Mouse (Mus musculus) forebrain, embryonic 14.5 days (tissue): ENCODE measurements around the gene Ift80. TPM values are rescaled to one million over a fixed set of nuclear protein-coding genes. Genes with fewer than 3 reads are reported as not detected.
"Not testable (repeated sequence)": the region's sequence is repeated elsewhere in the genome, so short reads cannot be mapped to it uniquely, and the experiment has no call there.

Source experiments
- ATAC-seq: fragments of 200-750 bp; cut with Nextera tagmentation; 2 replicates; pipeline ENCODE4 v1.8.0; 2017; ENCODE audit warnings: mild to moderate bottlenecking, moderate library complexity
- DNase-seq: peaks from one replicate; pipeline ENCODE4 v3.0.0-alpha.2; 2015; ENCODE audit warnings: low spot score
- H3K27ac ChIP-seq: fragments of 300-500 bp; sonication (generic); 2 replicates; pipeline ENCODE4 v1.5.1; 2014; ENCODE audit warnings: low read depth, mild to moderate bottlenecking, control low read depth, low read length, moderate library complexity
- H3K27me3 ChIP-seq: fragments of 300-500 bp; sonication (generic); replicated peaks from 2 replicates; pipeline ENCODE4 v1.6.1; 2014; ENCODE audit warnings: low read length, control low read depth, mixed read lengths; ENCODE audit not compliant: control insufficient read depth, insufficient read depth
- H3K36me3 ChIP-seq: fragments of 300-500 bp; sonication (generic); 2 replicates; pipeline ENCODE4 v1.6.1; 2014; ENCODE audit warnings: low read length, control low read depth; ENCODE audit not compliant: control insufficient read depth, insufficient read depth
- H3K4me1 ChIP-seq: fragments of 300-500 bp; sonication (generic); 2 replicates; pipeline ENCODE4 v1.6.1; 2014; ENCODE audit warnings: antibody characterized with exemption, low read length, control low read depth; ENCODE audit not compliant: control insufficient read depth, insufficient read depth
- H3K4me2 ChIP-seq: fragments of 300-500 bp; sonication (generic); 2 replicates; pipeline ENCODE4 v1.6.1; 2014; ENCODE audit warnings: mild to moderate bottlenecking, control low read depth, low read length
- H3K4me3 ChIP-seq: fragments of 300-500 bp; sonication (generic); 2 replicates; pipeline ENCODE4 v1.5.1; 2014; ENCODE audit warnings: low read depth, low read length, control low read depth
- H3K9ac ChIP-seq: fragments of 300-500 bp; sonication (generic); 2 replicates; pipeline ENCODE4 v1.6.1; 2014; ENCODE audit warnings: mild to moderate bottlenecking, low read length, control low read depth, moderate library complexity
- H3K9me3 ChIP-seq: fragments of 300-500 bp; sonication (generic); replicated peaks from 2 replicates; pipeline ENCODE4 v1.6.1; 2016; ENCODE audit warnings: low read length, control low read depth, mixed read lengths; ENCODE audit not compliant: control insufficient read depth
- WGBS: fragments of 180-500 bp; shearing (Covaris S2); extraction: QIAGEN DNeasy Blood & Tissue Kit; methylation state at CpG from one replicate; pipeline ENCODE4 v1.1.7; 2014; 5-methylcytosine and 5-hydroxymethylcytosine counted together
- polyA plus RNA-seq: library from polyadenylated mRNA; unstranded; fragments of >200 nt; fragmentation: Nextera tagmentation; extraction: Ambion mirVana; gene quantifications from 2 replicates; pipeline ENCODE4 v1.2.1, GENCODE M21; 2014

Gene Ift80
- polyA plus RNA-seq, 1 experiment from 2014 or later, result 12.5 TPM

DNA sequence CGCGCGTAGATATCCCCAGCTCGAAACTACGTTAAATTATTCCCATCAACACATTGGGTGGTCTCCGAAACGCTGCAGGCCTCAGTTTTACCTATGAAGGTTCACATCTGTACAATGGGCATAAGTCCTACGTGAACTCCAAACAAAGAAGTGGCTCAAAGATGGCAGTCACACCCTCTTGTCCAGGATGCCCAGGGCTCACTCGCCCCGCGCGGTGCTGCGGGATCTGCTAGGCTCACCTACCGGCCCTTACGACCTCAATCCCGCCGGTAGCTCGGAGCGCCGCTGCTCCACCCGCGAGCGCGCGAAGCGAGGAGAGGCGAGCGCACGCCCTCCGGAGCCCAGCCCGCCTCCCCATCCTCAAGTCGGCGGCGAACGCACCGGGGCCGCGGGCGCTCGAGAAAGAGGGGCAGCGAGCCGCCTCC lies 39.8 kb upstream of the Ift80 start:
- no peaks in the 10 kb centered on the region for H3K9me3 ChIP-seq
- H3K9ac ChIP-seq, result peak overlapping the region; percentile 95
- H3K27ac ChIP-seq, result peak overlapping the region; percentile 91
- DNase-seq, result peak; percentile 71
- ATAC-seq, result peak; percentile 75
- H3K4me1 ChIP-seq, result peaks cover 13% of the 10 kb centered on the region
- H3K4me3 ChIP-seq, result peak overlapping the region; percentile 88
- peaks cover 14% of the 10 kb centered on the region for H3K36me3 ChIP-seq
- WGBS, result under 1% methylated on average over 37 of the region's 42 CpGs
- H3K4me2 ChIP-seq, result peak overlapping the region; percentile 56
- H3K27me3 ChIP-seq, result no peaks in the 10 kb centered on the region

DNA sequence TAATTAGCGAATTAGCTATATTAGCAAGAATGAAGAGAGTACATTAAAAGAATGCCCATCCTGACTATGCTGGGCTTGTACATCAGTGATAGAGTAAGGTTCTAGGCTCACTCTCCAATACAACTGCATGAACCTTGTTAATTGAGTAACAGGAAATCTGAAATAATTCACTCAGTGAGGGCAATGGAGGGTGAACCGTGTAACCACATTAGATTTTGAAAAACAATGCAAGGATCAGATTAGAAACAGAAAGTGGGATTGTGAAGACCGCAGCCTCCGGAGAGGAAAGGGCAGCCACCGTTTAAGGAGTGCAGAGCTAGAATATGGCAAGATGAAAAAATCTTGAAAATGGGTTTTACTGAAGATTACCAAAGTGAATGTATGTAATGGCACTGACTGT lies 36.9 kb upstream of the Ift80 start:
- WGBS, result 66% methylated on average over 5 of the region's 5 CpGs
- Histone ChIP-seq H3K4me2 (peak overlapping the region; percentile 36), H3K27ac (no peak overlapping the region), H3K36me3 (peaks cover 25% of the 10 kb centered on the region), H3K27me3 (no peaks in the 10 kb centered on the region), H3K9ac (no peak overlapping the region), H3K9me3 (no peaks in the 10 kb centered on the region), H3K4me3 (no peak overlapping the region; the same call in 1 of the 2 replicates), H3K4me1 (peaks cover 13% of the 10 kb centered on the region)
- DNase-seq (no peak), ATAC-seq (no peak)

DNA sequence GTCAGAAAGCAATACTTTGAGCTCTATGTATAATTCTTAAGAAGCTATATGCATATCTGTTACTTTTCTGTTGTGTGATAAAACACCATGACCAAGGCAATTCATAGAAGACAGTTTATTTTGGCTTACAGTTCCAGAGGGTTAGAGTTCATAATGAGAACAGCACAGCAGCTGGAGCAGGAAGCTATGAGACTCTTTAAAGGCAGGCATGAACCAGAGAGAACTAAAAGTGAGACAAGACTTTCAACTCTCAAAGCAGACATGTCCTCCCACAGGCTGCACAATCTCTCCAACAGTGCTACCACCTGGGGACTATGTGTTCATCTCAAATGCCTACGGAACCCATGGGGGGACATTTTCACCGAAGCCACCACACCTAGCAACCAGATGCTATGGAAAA lies 35.7 kb upstream of the Ift80 start:
- Histone ChIP-seq H3K36me3 (peaks cover 34% of the 10 kb centered on the region), H3K9ac (no peak overlapping the region), H3K4me2 (peak overlapping the region; percentile 36; the same call in 1 of the 2 replicates), H3K27ac (no peak overlapping the region), H3K4me3 (no peak overlapping the region), H3K9me3 (no peaks in the 10 kb centered on the region), H3K27me3 (no peaks in the 10 kb centered on the region), H3K4me1 (peaks cover 5% of the 10 kb centered on the region)
- no peak for ATAC-seq
- DNase-seq, result no peak
- 89% methylated on average over 2 of the region's 2 CpGs for WGBS

DNA sequence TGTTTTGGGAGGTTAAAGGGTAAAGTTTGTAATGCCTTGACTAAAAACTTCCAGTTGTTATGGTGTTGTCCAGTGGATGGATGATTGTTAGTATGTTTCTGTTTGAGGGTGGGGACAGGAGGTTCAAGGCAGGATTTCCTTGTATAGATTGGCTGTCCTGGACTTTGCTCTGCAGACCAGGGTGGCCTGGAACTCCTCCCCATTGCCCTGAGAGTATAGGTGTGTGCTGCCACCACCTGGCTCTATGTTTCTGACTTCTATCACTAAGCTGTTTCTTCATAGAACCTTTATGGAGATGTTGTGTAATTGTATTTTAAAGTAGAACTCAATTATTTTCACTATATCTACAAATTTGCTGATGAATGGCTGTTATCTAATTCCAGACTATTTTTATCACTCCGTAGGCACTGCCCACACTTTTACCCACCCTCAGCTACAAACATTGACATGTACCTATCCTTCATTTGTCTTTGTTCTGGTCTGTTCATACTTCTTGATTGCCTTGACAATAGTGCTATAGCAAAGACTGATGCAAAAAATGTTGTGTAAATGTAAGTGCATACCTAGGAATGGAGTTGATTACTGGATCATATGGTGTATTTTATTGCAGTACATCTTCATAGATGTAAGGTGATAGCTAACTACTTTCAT lies 21.9 kb upstream of the Ift80 start:
- H3K9me3 ChIP-seq, result no peaks in the 10 kb centered on the region
- WGBS, result 92% methylated on average over 1 of the region's 1 CpGs
- no peak overlapping the region for H3K27ac ChIP-seq
- no peak overlapping the region for H3K9ac ChIP-seq
- no peak overlapping the region for H3K4me3 ChIP-seq
- no peak overlapping the region for H3K4me2 ChIP-seq
- no peaks in the 10 kb centered on the region for H3K4me1 ChIP-seq
- no peak for ATAC-seq
- no peak for DNase-seq
- H3K27me3 ChIP-seq, result no peaks in the 10 kb centered on the region
- peaks cover 71% of the 10 kb centered on the region for H3K36me3 ChIP-seq

DNA sequence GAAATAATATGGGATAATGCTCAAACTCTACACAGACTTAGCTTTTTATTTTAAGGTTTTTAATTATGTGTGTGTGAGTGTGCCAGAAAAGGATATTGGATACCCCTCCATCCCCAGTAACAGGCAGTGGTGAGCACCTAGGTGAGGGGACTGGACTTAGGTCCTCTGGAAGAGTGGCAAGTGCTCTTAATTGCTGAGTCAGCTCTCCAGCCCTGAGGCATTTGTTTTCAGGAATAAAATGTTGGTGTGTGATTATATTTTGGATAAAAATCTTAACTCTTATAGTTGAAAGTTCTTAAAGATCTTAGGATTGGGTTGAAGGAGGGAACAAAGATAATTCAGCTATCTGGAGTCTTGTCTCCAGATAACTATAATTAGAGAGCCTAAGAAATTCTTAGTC lies 16.4 kb upstream of the Ift80 start:
- Histone ChIP-seq H3K27ac (no peak overlapping the region), H3K4me2 (no peak overlapping the region), H3K4me3 (no peak overlapping the region), H3K9ac (no peak overlapping the region), H3K27me3 (no peaks in the 10 kb centered on the region), H3K9me3 (no peaks in the 10 kb centered on the region), H3K36me3 (peaks cover 61% of the 10 kb centered on the region), H3K4me1 (no peaks in the 10 kb centered on the region)
- no peak for DNase-seq
- ATAC-seq, result no peak

DNA sequence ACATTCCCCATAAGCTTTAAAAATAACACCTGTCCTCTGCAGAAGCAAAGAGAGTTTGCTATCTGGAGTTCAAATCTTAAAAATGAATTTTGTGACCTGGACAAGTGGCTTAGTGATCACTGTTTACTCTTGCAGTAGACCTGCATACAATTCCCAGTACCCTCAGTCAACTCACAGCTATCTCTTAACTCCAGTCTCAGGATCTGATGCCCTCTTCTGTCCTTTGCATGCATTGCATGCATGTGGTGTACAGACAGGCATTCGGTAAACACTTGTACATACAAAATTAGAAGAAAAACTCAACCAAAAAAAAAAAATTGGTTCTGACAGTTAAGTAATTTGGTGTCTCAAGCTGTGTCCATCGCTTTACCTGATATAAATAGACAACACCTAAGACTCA lies 15.9 kb upstream of the Ift80 start:
- Histone ChIP-seq H3K9me3 (no peaks in the 10 kb centered on the region), H3K4me2 (no peak overlapping the region), H3K27me3 (no peaks in the 10 kb centered on the region), H3K9ac (no peak overlapping the region), H3K27ac (no peak overlapping the region), H3K4me3 (no peak overlapping the region), H3K4me1 (no peaks in the 10 kb centered on the region), H3K36me3 (peaks cover 57% of the 10 kb centered on the region)
- WGBS, result 93% methylated on average over 2 of the region's 2 CpGs
- ATAC-seq (no peak), DNase-seq (peak; percentile 24)

DNA sequence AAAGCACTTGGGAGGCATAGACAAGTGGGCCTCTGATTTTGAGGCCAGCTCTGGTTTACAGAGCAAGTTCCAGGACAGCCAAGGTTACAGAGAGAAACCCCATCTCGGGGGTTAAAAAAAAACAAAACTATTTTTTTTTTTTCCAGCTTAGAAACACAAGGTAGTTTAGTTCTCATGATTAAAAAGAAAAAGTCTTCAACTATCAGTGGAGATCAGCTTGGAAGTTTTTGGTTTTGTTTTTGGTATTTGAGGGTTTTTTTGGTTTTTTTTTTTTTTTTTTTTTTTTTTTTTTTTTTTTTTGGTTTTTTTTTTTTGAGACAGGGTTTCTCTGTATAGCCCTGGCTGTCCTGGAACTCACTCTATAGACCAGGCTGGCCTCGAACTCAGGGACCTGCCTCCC lies 14.3 kb upstream of the Ift80 start:
- peaks cover 45% of the 10 kb centered on the region for H3K36me3 ChIP-seq
- WGBS, result 98% methylated on average over 2 of the region's 2 CpGs
- H3K4me3 ChIP-seq, result not testable (repeated sequence)

DNA sequence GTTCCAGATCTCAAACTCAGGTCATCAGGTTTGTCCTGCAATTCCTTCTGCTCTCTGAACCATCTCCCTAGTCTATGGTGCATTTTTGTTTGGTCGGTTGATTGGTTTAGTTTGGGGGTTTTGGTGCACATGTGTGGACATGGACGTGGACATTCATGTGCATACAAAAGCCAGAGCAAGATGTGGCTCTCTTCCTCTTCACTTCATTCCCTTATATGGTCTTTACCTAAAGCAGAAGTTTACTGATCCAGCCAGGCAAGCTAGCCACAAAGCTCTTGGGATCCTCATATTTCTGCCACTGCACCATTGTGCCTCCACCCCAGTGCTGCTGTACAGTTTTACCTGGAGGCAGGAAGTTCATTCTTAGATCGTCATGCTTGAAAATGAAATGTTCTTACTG lies 12.8 kb upstream of the Ift80 start:
- no peak overlapping the region for H3K27ac ChIP-seq
- no peak overlapping the region for H3K4me2 ChIP-seq
- no peak for DNase-seq
- H3K9me3 ChIP-seq, result no peaks in the 10 kb centered on the region
- H3K36me3 ChIP-seq, result peaks cover 43% of the 10 kb centered on the region
- H3K4me1 ChIP-seq, result no peaks in the 10 kb centered on the region
- 91% methylated on average over 3 of the region's 3 CpGs for WGBS
- H3K27me3 ChIP-seq, result no peaks in the 10 kb centered on the region
- H3K4me3 ChIP-seq, result no peak overlapping the region
- no peak overlapping the region for H3K9ac ChIP-seq
- ATAC-seq, result no peak

More for the DNA sequence above, 14.3 kb upstream of the Ift80 start:
- H3K27ac ChIP-seq, H3K9ac ChIP-seq, H3K4me1 ChIP-seq, DNase-seq, H3K9me3 ChIP-seq, H3K27me3 ChIP-seq, H3K4me2 ChIP-seq, ATAC-seq: not testable (repeated sequence)

DNA sequence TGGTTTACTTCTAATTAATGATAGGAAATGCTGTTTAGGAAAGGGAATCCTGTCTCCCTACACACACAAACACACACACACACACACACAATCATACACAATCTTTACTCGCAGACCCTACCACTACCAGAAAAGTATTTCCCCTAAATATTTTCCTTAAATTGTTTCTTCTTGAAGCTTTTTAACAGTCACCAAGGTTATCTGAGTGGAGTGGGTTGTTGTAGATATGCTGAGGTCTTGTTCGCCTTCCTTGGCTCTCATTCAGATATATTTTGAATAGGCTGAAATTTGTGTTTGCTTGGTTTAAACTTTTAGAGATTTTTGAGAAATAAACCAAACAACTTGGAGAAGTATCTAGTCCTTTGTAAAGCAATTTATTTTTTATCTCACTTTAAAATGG lies 4.5 kb upstream of the Ift80 start:
- Histone ChIP-seq H3K27me3 (no peaks in the 10 kb centered on the region), H3K9ac (no peak overlapping the region), H3K36me3 (peaks cover 5% of the 10 kb centered on the region), H3K4me1 (peaks cover 8% of the 10 kb centered on the region; the same call in 1 of the 2 replicates), H3K9me3 (no peaks in the 10 kb centered on the region), H3K27ac (no peak overlapping the region), H3K4me3 (no peak overlapping the region), H3K4me2 (no peak overlapping the region)
- WGBS, result 78% methylated on average over 2 of the region's 2 CpGs
- no peak for ATAC-seq
- DNase-seq, result no peak
